Mouse (Mus musculus) cortical plate, adult 2 months (tissue): Measurements from ENCODE around the gene Orm1.

Experiments used
- CTCF ChIP-seq: fragments of 200-500 bp; IDR thresholded peaks from 2 replicates; pipeline ENCODE4 v1.5.1; 2011; ENCODE audit warnings: mild to moderate bottlenecking, control low read depth, low read length; ENCODE audit not compliant: insufficient read depth; ENCODE audit errors: extremely low read depth
- POLR2A ChIP-seq: fragments of 200-500 bp; IDR thresholded peaks from 2 replicates; pipeline ENCODE4 v1.6.1; 2011; ENCODE audit warnings: mild to moderate bottlenecking, low read length, control low read depth; ENCODE audit not compliant: insufficient read depth; ENCODE audit errors: extremely low read depth

GRCm38 (mm10) chr4:63391322-63391721 lies 47.0 kb downstream of the Orm1 start:
- no peak for TF ChIP-seq POLR2A
- TF ChIP-seq CTCF = no peak
